Mouse (Mus musculus) heart, adult 2 months (tissue): ENCODE data around the gene Pgpep1l.

Experiments used
- CTCF ChIP-seq: fragments of 200-600 bp; IDR thresholded peaks from 2 replicates; pipeline ENCODE4 v1.8.1; 2022; ENCODE audit warnings: antibody characterized with exemption, mild to moderate bottlenecking, moderate library complexity
- EP300 ChIP-seq: fragments of 200-500 bp; IDR thresholded peaks from 2 replicates; pipeline ENCODE4 v1.6.1; 2011; ENCODE audit warnings: low read depth, low read length, control low read depth; ENCODE audit not compliant: insufficient read depth
- POLR2A ChIP-seq: fragments of 200-500 bp; IDR thresholded peaks from 2 replicates; pipeline ENCODE4 v1.6.1; 2011; ENCODE audit warnings: mild to moderate bottlenecking, low read depth, low read length, control low read depth; ENCODE audit not compliant: insufficient read depth

DNA sequence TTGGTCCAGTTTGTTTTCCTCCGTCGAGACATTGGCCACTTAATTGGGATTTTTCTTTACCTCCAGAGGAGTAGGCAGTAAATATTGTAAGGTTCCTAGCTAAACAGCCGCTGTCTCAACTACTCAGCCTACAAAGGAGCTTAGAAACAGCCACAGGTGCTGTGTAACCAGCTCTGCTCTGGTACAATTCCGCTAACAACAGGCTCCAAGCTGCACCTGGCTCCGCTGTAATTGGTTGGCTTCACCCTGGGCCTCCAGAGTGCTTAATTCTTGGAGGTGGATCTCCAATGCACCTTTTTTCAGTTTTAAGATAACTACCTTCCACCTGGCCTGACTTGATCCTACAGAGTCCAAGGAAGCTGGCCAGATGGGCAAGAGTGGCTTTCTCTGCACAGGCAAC is 40.0 kb downstream of the Pgpep1l start:
- TF ChIP-seq POLR2A, result no peak
- no peak for TF ChIP-seq EP300
- no peak for TF ChIP-seq CTCF
